In genomic region chr11:44408626-44409025, GRCm38 (mm10) we compare ENCODE assay signal across 30 mouse cellular contexts. TPM values are rescaled to one million over a fixed set of nuclear protein-coding genes. Genes with fewer than 3 reads are reported as not detected.
DNase-seq lines count a peak whose midpoint lies in the region; ATAC-seq and TF ChIP-seq lines count a peak whose summit lies in the region.
"Had no signal": no experiment of that assay in that cellular context is flagged by ENCODE, and none has a peak within 500 bp of the region (broad histone marks: within the 10 kb centered on the region; RNA-seq: fewer than 3 reads in every experiment).

No protein-coding gene starts in this region.

- WGBS in kidney, adult 2 months: 27% methylated on average over 5 of the region's 5 CpGs
- 17% methylated on average over 5 of the region's 5 CpGs for WGBS in neural tube, embryonic 15.5 days

- TF ChIP-seq CTCF in kidney, adult 2 months (conservative IDR thresholded peaks at IDR 0.05; ENCODE audit: insufficient read depth, insufficient read length, low read depth, low read length): no peak

- H3K27me3 ChIP-seq in kidney, adult 2 months (replicated peaks; ENCODE audit: control insufficient read depth, insufficient read depth, low read length): no peaks in the 10 kb centered on the region
- no peaks in the 10 kb centered on the region for H3K27me3 ChIP-seq in neural tube, embryonic 15.5 days (replicated peaks)
- H3K27me3 ChIP-seq: CH12.LX; forebrain, embryonic 13.5 days; intestine, embryonic 15.5 days had no signal

- H3K9ac ChIP-seq in neural tube, embryonic 15.5 days (replicated peaks): no peak overlapping the region
- H3K9ac ChIP-seq: forebrain, embryonic 13.5 days; heart, embryonic 13.5 days; hindbrain, embryonic 14.5 days; intestine, embryonic 15.5 days had no signal

- 0 out of 2 replicates have a peak, but pooled peaks have one; percentile 31 for ATAC-seq in neural tube, embryonic 15.5 days (ENCODE audit: low FRiP score)
- ATAC-seq: activated CD4-positive, CD25-positive, alpha-beta regulatory T cell, adult 4 months; forebrain, embryonic 13.5 days; forebrain, embryonic 16.5 days; intestine, embryonic 15.5 days had no signal

- H3K36me3 ChIP-seq in kidney, adult 2 months (ENCODE audit: control insufficient read depth, insufficient read depth, low read length): no peaks in the 10 kb centered on the region
- no peaks in the 10 kb centered on the region for H3K36me3 ChIP-seq in neural tube, embryonic 15.5 days
- H3K36me3 ChIP-seq: forebrain, embryonic 10.5 days; G1E; heart, embryonic 13.5 days; intestine, embryonic 15.5 days had no signal

- H3K9me3 ChIP-seq in neural tube, embryonic 15.5 days (replicated peaks): no peaks in the 10 kb centered on the region
- H3K9me3 ChIP-seq: forebrain, embryonic 10.5 days; forebrain, embryonic 13.5 days; G1E; heart, embryonic 13.5 days; intestine, embryonic 15.5 days had no signal

- H3K27ac ChIP-seq in kidney, adult 2 months (ENCODE audit: insufficient read depth, low read depth, low read length): no peak overlapping the region
- no peak overlapping the region for H3K27ac ChIP-seq in neural tube, embryonic 15.5 days (replicated peaks)
- H3K27ac ChIP-seq: forebrain, embryonic 10.5 days; forebrain, embryonic 13.5 days; heart, adult 2 months; heart, embryonic 13.5 days; hindbrain, embryonic 14.5 days; intestine, embryonic 15.5 days had no signal

- no peaks in the 10 kb centered on the region; the same call in 1 of the 2 replicates for H3K4me1 ChIP-seq in kidney, adult 2 months (ENCODE audit: control insufficient read depth, insufficient read depth, low read length)
- 0 out of 2 replicates have a peak, but pooled peaks cover 5% of the 10 kb centered on the region for H3K4me1 ChIP-seq in neural tube, embryonic 15.5 days
- H3K4me1 ChIP-seq: intestine, embryonic 15.5 days had no signal

- H3K4me3 ChIP-seq in kidney, adult 2 months (ENCODE audit: insufficient read depth, low read depth, low read length): no peak overlapping the region
- no peak overlapping the region for H3K4me3 ChIP-seq in neural tube, embryonic 15.5 days (replicated peaks)
- H3K4me3 ChIP-seq: forebrain, embryonic 10.5 days; forebrain, embryonic 13.5 days; heart, adult 2 months; heart, embryonic 13.5 days; intestine, embryonic 15.5 days had no signal

- no peak for TF ChIP-seq POLR2A in kidney, adult 2 months (IDR thresholded peaks at IDR 0.05; ENCODE audit: low read depth, low read length)

- peak; percentile 76 for DNase-seq in heart, adult 11 months
- no peak for DNase-seq in heart, adult 8-10 months (ENCODE audit: low spot score)
- DNase-seq in kidney, adult 2 months: peak; percentile 10
- no peak for DNase-seq in kidney, adult 9 months
- DNase-seq in neural tube, embryonic 10.5 days (ENCODE audit: extremely low spot score, low spot score): no peak
- no peak for DNase-seq in adrenal gland, adult 2 months
- DNase-seq: adrenal gland, postnatal 10 days; adrenal gland, postnatal 36 days; B cell, adult 2 months; cerebellum, adult 18-20 months; cerebellum, adult 9-10 months; cerebellum, postnatal 14 days; gastrocnemius, postnatal 10 days; heart, adult 2 months; heart, postnatal 14 days; heart, postnatal 4 days had no signal

- no peak overlapping the region for H3K4me2 ChIP-seq in neural tube, embryonic 15.5 days
- H3K4me2 ChIP-seq: forebrain, embryonic 13.5 days; heart, embryonic 13.5 days; hindbrain, embryonic 14.5 days; intestine, embryonic 15.5 days had no signal

RNA-seq across cellular contexts. Expression of gene Il12b, which starts 8.8 kb away (rescaled TPM):
- not detected for total RNA-seq in heart, adult 8-10 months (2022)
- polyA plus RNA-seq in kidney, adult 2 months (2012; rRNA removed): 0.07 and 0.11 TPM in 2 replicates
- not detected in 2 replicates for polyA plus RNA-seq in neural tube, embryonic 15.5 days (2015; fragmentation: Nextera tagmentation; extraction: Ambion mirVana)
- not detected for total RNA-seq in adrenal gland, adult 2 months (2021)
- polyA plus RNA-seq in adrenal gland, adult 2 months (2012; rRNA removed): not detected in 2 replicates
- total RNA-seq: adrenal gland, postnatal 10 days; adrenal gland, postnatal 36 days; G1E; gastrocnemius, adult 18-20 months; gastrocnemius, postnatal 10 days; heart, adult 2 months; heart, postnatal 14 days; heart, postnatal 4 days had no signal
- polyA plus RNA-seq: activated CD4-positive, CD25-positive, alpha-beta regulatory T cell, adult 4 months; embryonic facial prominence, embryonic 11.5 days; forebrain, embryonic 10.5 days; forebrain, embryonic 13.5 days; G1E; heart, adult 2 months; heart, embryonic 16.5 days; hindbrain, embryonic 11.5 days; intestine, embryonic 15.5 days had no signal

Comparison
In these comparisons a context has a peak if more than half of its experiments do, and no peak if none do; other contexts are left out.
1. DNase-seq: peak in heart, adult 11 months (single experiment) and kidney, adult 2 months (single experiment); none in heart, adult 8-10 months (single experiment), kidney, adult 9 months (single experiment), neural tube, embryonic 10.5 days (single experiment) and adrenal gland, adult 2 months (single experiment).